Mouse (Mus musculus): ENCODE measurements around the gene Nyap2. TPM values are rescaled to one million over a fixed set of nuclear protein-coding genes. Genes with fewer than 3 reads are reported as not detected.

Gene Nyap2
- polyA plus RNA-seq, 1 experiment, result 15.5 TPM

GRCm38 (mm10) chr1:81310087-81310626, 233.4 kb downstream of the Nyap2 start:
- no peak overlapping the region for H3K4me3 ChIP-seq (ENCODE audit: insufficient read depth, low read length)
- no peak overlapping the region for H3K27ac ChIP-seq (ENCODE audit: insufficient read depth, low read length)

DNA sequence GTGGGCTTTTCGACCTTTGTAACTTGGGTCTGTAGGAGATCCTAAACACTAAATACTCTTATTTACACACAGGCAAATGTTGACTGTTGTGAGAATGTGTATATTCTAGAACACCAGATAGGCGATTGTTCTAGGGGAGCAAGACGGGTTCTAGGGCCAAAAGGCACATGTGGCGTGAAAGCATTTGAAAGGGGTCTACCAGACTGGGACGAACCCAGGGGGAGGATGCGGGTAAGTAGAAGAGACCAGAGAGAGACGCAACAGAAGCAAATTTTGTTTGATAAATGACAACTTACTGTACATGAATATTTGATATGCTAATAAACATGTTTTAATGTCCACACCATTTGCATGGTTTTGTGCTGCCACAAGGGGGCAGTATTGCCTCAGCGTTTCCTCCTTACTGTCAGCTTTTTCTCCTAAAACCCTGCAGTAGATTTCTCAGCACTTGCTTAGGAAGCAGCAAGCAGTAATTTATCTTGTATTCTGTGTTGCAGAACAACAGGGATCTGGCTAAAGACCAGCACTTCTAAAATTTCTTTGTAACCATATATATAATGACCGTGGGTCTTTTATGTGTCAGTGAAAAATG, 239.7 kb downstream of the Nyap2 start:
- no peak for TF ChIP-seq POLR2A (IDR thresholded peaks at IDR 0.05; ENCODE audit: extremely low read depth, insufficient read depth, low read length)
- TF ChIP-seq CTCF (IDR thresholded peaks at IDR 0.05; ENCODE audit: extremely low read depth, insufficient read depth, low read length), result peak; percentile 96
- Histone ChIP-seq H3K4me1 (ENCODE audit: control insufficient read depth, insufficient read depth, low read length) (no peaks in the 10 kb centered on the region), H3K27ac (ENCODE audit: insufficient read depth, low read length) (no peak overlapping the region), H3K4me3 (ENCODE audit: insufficient read depth, low read length) (no peak overlapping the region)

More at GRCm38 (mm10) chr1:81310087-81310626, 233.4 kb downstream of the Nyap2 start:
- peak; percentile 79 for TF ChIP-seq CTCF (IDR thresholded peaks at IDR 0.05; ENCODE audit: extremely low read depth, insufficient read depth, low read length)
- TF ChIP-seq POLR2A (IDR thresholded peaks at IDR 0.05; ENCODE audit: extremely low read depth, insufficient read depth, low read length), result no peak
- H3K4me1 ChIP-seq (ENCODE audit: control insufficient read depth, insufficient read depth, low read length), result no peaks in the 10 kb centered on the region

DNA sequence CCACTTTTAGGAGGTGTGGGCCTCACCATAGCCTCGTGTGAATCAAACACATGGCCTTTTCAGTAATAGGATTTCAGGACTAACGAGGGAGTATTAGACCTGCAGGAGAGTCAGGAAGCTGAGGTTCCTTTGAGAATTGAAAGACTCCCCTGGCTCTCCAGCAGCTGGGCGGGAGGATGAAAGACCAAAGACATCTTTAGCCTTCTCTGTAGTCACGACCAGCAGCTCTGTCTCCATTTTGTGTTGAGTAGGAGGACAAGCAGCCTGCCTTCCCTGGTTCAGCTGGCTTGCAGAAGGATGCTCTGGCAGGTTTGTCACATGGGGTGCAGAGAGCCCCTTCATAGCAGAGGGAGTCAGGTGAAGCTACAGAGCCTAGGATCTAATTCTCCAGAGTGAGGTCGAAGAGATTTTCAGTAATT, 240.3 kb downstream of the Nyap2 start:
- Histone ChIP-seq H3K4me3 (ENCODE audit: insufficient read depth, low read length) (no peak overlapping the region), H3K27ac (ENCODE audit: insufficient read depth, low read length) (no peak overlapping the region), H3K4me1 (ENCODE audit: control insufficient read depth, insufficient read depth, low read length) (no peaks in the 10 kb centered on the region)
- TF ChIP-seq CTCF (IDR thresholded peaks at IDR 0.05; ENCODE audit: extremely low read depth, insufficient read depth, low read length), result no peak
- no peak for TF ChIP-seq POLR2A (IDR thresholded peaks at IDR 0.05; ENCODE audit: extremely low read depth, insufficient read depth, low read length)

DNA sequence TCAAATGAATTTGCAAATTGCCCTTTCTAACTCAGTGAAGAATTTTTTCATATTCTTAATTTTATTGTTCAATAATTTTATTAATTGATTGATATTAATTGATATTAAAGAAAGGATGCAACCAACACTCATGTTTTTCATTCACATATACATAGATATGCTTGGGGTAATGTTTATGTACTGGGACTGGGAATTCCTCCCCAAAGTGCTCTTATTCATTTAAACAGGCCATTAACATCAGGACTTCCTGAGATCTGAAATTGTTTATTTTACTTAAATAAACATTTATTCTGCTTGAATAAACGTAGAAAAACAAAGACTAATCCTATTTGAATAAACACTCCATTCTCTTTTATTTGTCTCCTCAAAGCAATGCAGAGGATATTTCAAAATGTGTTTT, 311.0 kb downstream of the Nyap2 start:
- Histone ChIP-seq H3K27ac (ENCODE audit: insufficient read depth, low read length) (no peak overlapping the region), H3K4me3 (ENCODE audit: insufficient read depth, low read length) (no peak overlapping the region), H3K4me1 (ENCODE audit: control insufficient read depth, insufficient read depth, low read length) (no peaks in the 10 kb centered on the region)
- TF ChIP-seq POLR2A (IDR thresholded peaks at IDR 0.05; ENCODE audit: extremely low read depth, insufficient read depth, low read length), result no peak
- no peak for TF ChIP-seq CTCF (IDR thresholded peaks at IDR 0.05; ENCODE audit: extremely low read depth, insufficient read depth, low read length)
